Mouse (Mus musculus) urinary bladder, postnatal 25 days (tissue): ENCODE results near the gene Ptgfrn.

ENCODE experiments used
- DNase-seq: peaks from one replicate; pipeline ENCODE4 v3.0.0; 2022; ENCODE audit warnings: low spot score

Ptgfrn gene

DNA sequence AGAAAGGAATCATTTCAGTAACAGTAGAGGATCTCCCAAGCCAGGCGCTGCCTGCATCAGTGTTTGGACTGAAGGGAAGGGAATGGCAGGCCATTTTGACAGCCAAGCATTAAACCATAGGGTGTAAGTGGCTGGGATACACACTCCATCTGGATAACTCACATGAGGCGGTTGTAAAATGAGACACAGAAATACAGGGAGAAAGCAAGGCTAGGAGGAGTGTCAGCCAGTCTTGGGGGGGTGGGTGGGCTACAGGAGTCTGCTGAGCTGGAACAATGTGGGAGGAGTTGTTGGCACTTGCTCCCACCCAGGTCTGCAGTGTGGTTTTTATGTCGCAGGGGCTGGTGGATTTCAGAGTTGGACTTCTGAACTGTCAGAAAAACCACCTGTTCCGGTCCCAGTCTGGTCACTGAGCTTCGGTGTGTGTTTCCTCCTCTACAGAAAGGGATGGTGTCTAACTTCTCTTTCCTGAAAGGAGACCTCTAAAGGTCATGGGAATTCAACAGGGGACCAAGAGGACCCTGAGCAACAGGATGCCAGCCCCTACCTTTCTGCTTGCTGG is 72.0 kb downstream of the Ptgfrn start:
- no peak for DNase-seq

DNA sequence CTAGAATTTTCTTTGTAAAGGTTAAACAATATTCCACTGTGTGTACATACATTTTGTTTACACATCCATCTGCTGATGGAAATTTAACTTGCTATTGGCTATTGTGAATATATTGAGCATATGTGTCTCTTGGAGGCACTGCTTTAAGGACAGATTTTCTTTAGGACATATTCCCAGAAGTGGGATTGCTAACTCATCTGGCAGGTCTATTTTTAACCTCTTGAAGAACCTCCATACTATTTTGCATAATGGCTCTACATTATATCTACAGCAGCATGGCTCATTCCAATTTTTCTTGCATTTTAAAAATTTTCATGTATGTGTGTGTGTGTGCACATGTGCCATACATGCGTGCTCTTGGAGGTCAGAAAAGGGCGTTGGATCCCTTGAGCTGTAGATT is 74.1 kb downstream of the Ptgfrn start:
- DNase-seq: no peak

DNA sequence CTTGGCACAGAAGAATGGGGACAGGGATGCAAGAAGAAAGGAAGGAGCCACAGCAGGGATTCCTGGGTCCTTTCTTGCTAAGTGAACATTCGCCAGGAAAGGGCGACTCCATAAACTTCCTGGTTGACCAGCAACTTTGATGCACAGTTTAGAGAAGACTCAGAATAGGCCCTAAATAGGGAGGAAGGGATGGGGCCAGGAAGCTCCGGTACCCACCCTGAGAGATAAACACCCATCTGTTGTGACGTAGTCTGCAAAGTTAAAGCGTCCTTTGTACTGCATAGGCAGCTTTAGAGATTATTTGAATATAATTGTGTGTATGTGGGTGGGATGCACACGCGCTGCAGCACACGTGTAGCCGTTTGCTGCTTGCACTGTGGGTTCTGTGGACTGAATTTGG is 75.6 kb downstream of the Ptgfrn start:
- DNase-seq: no peak

DNA sequence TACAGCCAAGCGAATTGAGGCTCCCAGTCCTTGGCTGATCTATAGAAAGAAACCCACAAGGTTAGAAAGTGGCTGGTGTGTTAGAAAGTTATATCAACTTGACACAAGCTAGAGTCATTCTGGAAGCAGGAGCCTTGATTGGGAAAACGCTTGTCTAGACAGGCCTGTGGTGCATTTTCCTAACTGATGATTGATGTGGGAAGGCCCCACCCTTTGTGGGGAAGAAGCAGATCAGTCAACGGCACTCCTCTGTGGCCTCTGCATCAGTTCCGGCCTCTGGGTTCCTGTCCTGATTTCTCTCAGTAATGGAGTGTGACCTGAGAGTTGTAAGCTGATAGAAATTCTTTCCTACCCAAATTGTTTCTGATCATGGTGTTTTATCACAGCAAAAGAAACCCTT is 76.4 kb downstream of the Ptgfrn start:
- DNase-seq: no peak

DNA sequence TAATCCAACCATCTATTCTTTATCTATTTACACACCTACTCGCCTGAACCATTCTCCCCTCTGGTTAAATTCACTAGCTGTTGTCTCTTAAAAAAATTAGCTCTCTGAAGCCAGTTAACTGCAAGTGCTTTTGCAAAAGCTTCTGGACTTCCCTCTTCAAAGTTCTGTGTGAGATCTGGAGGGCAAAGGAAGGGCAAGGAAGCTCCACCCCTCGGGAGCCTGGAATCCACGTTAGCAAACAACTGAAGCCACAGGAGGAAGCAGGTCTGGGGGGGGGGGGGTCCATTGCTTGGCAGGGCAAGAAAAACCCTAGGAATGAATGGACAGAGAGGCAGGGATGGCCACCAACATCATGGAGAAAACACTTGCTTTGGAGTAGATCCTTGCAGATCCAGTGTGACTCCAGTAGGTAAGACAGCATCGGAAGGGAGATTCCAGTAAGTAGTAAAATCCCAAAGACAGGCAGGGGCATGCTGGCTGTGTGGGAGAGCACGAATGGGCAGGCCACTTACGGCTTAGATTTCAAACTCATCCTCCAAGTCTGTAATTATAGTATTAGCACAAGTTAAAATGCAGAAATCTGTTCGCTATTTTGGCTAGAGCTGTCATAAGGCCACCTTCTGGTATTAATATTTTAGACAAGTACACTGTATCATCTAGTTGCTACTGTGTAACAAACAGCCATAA is 78.5 kb downstream of the Ptgfrn start:
- DNase-seq: no peak

DNA sequence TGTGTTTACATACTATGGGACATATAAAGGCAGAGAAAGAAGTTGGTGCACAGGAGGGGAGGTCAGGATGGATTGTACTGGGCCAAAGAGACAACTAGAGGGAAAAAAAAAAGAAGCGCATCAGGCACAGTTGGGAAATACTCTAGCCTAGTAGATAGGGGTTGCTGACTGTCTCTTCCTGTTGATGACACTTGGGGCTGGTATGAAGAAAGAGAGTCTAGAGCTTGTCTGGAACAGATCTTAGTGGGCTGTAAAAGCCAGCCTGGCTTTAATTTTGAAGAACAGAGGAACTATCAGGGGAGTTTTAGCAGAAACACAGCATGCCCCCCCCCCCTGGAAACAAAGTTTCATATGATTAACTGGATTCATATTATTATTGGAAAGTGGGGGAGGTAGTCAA is 79.4 kb downstream of the Ptgfrn start:
- no peak for DNase-seq

DNA sequence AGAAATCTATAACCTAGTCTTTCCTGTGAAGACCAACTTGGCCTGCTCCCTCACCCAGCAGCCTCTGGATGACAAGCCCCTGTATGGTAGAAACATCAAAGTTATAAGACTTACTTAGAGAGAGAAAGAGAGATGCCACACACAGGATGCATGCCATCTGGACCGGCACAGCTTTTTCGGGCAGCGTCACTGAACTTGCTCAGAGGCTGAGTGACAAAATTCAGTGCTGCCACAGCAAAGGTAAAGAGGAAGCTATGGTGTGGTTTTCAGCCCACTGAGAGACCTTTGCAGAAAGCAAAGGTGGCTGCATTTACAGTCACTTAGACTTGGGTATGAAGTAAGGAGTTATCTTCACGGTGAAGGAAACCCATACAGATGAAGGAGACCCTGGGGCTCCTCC is 80.7 kb downstream of the Ptgfrn start, which contains the start of gene Cd101:
TSS of gene Cd101 (minus strand) at position 218 of the 400 bp plus-strand sequence.
- no peak for DNase-seq

DNA sequence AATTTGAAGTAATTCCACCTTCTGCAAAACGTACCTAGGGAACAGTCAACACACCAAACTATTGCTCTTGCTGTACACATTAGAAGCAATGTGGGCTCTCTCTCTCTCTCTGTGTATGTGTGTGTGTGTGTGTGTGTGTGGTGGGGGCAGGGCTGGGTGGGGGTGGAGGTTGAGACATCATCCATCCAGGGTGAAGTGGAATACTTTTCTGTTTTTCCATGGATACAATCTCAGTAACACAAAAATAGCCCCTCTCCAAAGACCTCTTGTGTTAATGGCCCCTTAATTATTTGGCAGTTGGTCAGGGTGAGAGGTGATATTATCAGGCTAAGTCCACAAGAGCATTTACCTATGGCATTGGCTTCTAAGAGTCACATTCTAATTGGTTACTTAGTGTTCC is 83.3 kb downstream of the Ptgfrn start:
- DNase-seq: no peak

DNA sequence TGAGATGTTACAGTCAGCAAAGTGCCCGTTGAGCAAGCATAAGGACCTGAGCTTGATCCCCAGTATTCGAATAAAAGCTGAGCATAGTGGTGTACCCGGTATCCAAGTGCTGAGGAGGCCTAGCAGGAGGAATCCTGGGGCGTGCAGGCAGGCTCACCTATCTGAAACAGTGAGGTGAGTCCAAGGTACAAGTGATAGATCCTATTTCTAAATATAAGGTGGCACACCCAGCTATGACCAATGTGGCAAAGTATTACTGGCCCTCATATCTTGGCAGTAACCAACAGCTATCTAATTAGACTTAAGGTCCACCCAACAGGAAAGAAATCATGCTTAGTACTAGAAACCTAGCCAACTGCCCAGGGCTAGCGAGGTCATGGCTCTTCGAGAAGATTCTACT is 87.1 kb downstream of the Ptgfrn start:
- DNase-seq: no peak

DNA sequence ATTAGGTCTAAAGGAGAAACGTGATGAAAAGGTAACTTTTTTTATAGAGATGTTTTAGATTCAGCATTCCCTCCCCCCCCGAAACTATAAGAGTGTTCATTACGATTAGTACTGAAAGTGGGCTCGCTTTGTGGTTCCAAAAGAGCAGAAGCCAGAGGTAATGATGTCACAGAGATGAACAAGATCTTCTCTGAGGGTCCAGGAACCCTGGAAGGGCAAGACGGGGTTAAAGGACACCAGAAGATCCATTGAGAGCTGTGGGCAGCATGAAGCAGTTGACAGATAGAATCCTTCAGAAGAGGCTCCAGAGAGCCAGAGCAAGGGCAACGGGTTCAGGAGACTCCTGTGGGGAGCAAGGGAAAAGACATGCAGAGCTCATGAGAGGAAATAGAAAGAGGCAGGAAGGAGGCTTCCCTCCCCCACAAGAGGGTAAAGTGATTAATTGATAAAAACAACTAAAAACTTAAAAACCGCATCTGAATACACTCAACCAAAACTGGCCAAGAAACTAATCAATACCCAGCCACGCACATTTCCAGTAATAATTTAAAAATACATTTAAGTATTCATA is 88.5 kb downstream of the Ptgfrn start:
- DNase-seq: no peak

DNA sequence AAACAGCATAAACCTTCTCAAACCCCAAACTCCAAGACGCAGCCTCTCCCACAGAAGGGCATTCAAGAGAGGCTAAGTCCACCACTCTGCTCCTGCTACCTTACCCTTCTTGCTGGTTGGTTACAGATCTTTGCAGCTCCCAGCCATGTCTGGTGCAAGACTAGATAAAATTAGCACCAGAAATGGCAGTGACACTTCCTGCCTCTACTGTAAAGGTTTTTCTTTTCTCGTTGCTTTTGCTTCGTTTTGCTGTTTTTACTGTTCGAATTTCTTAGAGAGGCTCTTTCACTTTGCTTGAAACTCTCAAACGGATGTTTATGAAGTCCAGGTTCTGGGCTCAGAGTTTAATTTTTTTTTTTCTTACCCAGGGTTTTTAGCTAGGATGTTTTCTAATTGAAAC is 89.0 kb downstream of the Ptgfrn start:
- no peak for DNase-seq

DNA sequence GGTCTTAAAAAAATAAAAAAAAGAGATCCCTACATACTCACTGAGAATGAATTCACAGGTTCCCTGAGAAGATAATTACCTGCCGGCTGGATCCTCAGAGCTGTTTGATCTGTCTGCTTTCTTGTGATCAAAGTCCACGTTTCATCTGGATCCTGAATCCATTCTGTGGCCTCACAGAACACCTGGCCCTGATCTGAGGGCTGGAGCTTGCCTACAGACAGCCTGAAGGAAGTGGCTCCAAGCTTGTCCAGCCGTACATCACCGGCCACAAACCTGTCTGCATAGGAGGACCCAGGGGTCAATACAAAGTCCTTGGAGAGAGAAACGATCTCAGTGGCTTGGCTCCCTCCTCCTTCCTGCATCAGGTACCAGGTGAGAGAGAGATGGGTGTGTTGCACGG is 91.6 kb downstream of the Ptgfrn start:
- no peak for DNase-seq

DNA sequence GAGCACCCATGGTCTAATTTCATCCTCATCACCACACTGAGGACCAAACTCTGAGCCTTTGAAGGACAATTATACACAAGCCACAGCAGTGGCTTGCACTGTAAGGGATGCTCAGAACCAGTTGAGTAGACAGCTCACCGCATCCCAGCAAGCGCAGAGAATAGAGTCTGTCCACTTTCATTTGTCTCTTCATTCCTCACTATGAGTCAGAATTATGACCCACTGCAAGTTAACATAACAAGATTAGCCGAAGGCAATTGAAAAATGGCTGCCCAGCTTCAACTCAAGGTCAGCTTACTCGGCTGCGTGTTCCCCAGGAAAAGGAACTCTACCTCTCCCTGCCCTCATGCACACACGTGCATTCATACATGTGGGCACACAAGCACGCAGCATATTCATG is 94.0 kb downstream of the Ptgfrn start:
- no peak for DNase-seq

DNA sequence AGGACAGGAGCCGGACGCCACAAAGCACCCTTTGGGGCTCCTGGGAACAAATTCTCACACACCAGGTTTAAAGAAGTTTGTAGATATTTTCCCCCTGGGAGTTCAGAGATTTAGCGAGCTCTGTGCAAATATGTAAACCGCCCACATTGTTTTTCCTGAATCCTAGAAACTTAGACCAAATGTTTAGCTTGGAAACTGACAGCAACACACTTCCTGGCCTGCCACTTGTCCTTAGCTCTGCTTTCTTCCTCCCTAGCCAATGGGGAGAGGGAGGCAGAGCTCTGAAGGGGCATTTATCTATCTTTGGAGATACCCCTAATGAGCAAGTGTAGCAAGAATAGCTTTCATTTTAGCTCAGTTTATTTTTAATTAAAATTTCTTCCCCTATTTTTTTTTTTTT is 94.8 kb downstream of the Ptgfrn start:
- no peak for DNase-seq

DNA sequence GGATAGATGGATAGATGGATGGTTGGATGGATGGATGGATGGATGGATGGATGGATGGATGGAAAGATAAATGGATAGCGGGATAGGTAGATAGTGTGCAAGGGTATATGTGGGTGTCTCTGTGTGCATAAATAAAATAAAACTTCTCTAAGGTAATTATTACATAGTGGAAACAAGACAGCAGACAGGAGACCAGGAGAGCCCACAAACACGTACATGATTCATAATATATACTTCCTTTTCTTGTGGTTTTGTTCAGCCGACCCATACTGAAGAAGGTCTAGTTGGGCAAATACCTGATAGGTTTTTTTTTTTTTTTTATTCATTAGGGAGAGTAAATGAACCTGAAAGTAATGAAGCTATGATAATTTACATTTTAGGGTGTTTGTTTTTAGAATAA is 96.5 kb downstream of the Ptgfrn start:
- no peak for DNase-seq

DNA sequence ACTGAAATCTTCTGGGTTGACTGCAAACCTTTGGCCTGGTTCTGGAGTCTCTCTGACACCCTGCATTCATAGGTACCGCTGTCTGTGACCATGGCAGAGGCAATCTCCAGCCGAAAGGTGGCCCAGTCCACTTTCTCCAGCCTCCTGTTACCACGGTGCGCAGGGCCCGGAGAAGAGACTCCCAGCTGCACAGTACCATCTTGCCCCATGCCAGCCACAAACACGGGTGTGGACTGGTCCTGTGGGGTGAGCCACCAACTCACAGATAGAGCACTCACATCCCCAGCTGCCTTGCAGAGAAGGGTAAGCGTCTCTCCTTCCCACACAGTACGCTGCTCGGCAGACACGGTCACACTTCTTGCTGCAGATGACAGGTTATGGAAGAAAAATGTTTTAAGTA is 97.1 kb downstream of the Ptgfrn start:
- no peak for DNase-seq

DNA sequence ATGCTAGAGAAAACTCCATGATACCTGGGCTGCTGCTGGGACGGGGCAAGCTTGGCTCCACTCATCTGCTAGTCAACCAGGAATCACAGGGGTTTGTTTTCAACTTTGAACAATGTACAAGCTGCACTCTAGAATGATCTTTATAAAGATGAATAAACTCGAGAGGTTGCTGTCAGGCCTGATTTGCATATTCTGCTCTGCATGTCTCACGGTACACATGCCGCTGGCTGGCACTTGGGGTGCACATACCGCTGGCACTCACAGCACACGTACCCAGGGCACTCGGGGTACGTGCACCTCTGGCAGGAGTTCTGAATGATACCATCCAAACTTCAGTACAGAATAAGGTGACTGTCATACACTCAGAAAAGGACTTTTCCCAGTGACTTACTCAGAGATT is 97.5 kb downstream of the Ptgfrn start:
- DNase-seq: no peak

DNA sequence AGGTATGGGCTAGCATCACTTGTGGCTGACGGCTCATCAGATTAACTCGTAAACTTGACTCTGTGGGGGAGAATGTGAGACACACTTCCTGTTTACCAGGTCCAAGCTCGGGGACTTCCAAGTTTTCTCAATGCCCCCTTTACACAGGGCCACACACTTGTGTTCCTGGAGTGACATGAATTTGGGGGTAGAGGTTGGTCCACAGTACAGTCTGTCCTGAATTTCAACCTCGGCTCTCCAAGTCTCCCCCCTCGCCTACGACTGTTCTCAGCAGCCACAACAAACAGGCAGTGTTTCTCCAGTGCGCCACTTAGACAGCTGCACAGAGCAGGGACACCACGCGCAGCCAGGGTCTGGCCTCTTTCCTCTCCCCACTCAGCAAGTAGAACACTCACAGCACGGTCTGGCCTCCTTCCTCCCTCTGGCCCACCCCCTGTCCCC is 97.9 kb downstream of the Ptgfrn start:
- no peak for DNase-seq

DNA sequence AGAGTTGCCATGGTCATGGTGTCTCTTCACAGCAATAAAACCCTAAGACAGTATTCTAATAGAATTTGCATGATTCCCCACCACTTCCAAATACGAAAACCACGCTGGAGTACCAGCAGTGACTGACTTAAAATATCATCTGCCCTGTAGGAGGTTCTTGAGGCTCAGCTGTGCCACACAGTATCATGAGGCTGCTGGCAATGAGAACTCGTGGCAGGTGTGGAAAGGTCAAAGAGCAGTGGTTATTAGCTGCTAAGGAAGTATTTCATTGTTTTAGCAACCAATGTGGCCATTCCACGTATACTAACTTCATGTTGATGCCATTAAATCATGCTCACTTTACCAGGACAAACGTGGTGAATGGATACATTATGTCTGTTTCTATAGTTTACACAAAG is 98.9 kb downstream of the Ptgfrn start:
- no peak for DNase-seq

DNA sequence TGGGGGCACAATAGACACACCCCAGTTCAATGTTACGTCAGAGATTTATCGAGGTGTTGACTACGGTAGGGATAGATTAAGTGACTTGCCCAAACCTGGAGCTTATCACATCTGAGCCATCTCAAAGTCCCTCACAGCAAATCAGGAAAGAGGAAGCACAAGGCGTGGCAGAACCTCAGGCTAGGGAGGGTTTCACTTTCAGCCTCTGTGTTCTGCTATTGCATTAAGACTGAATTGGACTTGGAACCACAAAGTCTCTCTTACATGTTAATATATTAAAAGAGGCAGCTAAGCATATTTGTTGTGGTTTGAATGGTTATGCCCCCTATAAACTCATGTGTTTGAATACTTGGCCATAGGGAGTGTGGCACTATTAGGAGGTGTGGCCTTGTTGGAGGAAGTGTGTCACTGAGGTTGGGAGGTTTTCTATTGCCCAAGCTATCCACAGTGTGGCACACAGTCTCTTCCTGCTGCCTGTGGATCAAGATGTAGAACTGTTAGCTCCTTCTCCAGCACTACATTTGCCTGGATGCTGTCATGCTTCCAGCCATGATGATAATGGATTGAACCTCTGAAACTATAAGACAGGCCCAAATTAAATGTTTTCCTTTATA is 99.4 kb downstream of the Ptgfrn start:
- DNase-seq: no peak

DNA sequence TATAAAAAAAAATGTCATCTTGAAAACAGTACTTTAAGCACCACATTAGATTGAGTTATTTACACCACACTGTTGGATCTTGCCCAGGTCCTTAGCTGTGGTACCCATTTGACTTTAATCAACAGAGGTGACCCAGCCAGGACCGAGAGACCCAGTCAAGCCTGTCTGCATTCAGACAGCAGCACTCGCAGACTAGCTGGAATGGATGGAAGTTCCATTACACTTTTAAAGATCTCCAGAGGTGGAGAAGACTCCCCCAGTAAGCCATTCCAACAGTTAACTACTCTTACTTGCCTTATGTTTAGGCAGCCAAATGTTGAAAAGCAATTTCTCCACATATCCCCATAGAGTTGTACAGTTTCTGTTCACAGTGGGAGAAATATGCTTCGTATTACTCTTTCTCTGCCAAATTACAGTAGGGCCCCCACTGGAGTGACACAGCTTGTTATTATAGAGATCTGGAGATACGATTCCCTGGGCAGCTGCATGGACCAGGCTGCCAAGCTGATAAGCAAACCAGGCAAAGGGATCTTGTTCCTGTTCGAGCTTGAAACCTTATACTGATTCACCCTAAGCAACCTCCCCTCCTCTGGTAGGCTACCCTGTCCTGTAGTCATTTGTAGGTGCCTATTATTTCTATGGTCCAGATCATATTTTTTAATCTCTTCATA is 102.8 kb downstream of the Ptgfrn start:
- DNase-seq: no peak

DNA sequence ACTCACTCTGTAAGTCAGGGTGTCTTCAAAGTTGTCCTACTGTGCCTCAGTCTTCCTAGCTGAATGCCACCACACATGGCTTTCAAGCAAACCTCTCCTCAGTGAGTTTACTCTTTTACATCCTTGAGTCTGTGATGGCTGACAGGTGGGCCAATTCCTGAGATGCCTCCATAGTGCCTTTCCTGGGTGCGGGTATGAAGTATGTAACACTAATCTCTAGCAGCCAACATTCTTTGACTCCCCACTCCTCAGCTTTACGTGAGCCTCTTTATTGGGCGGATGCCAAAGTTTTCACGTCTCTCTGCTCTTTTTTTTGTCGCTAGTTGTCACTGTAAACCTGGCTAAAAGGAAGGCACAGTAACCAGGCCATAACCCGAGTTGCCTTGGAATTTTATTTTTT is 104.7 kb downstream of the Ptgfrn start:
- no peak for DNase-seq
